Mouse (Mus musculus) hindlimb bud, embryonic 11.5 days (tissue): ENCODE results near the gene Spib.

ENCODE experiments used
- DNase-seq: peaks from one replicate; pipeline ENCODE4 v3.0.0-alpha.2; 2012; ENCODE audit warnings: low read depth, low spot score; ENCODE audit errors: extremely low spot score

Gene Spib

DNA sequence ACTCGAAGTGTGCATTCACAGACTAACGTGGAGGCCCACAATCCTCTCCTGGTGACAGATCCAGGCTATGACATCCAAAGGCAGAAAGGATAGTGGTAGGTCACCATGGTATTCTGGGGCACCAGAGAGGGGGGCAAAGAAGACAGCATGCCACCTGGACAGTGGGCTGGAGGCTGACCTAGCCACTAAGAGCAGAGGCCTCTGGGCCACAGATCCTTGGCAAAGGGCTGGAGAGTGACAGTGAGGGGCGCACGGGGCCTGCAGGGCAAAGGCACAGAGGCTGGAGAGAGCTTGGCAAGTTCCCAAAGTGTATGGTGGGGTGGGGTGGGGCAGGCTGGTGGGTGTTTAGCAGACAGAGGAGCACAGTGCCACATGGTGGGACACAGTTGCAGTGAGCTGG, 41.6 kb downstream of the Spib start:
- DNase-seq, result no peak

DNA sequence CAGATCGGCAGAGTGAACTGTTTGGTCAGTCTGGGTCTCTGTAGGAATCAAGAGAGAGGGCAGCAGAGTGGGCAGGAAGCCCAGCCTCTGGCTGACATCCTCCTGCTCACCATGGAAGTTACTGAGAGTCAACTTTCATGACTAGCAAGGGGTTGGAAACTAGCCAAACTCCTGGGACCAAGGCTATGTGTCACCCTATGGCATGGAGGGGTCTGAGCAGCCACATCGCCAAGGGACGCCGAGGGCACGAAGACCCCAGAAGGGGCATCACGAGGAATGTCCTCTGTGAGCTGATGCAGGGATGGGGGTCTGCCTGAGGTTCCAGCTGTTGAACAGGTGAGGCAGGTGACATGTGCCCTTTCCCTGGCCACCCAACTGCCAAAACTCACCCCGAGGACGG, 43.3 kb downstream of the Spib start:
- DNase-seq, result no peak

DNA sequence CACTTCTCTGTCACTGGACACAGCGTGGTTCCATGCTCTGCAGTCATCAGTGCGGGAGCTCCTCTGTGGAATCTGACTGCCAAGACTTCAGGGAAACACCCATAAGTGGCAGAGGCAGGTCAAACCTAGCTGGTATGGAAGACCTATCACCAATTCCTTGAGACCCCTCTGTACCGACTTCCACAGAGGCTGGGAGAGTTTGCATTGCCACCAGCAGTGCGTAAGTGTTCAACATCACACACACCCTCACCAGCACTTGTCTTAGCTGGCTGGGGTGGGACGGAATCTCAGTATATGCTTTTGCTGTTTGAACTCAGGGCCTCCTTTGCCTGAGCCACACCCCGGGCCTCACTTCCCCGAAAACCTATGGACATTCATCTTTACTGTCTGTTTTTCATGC, 43.9 kb downstream of the Spib start:
- no peak for DNase-seq

DNA sequence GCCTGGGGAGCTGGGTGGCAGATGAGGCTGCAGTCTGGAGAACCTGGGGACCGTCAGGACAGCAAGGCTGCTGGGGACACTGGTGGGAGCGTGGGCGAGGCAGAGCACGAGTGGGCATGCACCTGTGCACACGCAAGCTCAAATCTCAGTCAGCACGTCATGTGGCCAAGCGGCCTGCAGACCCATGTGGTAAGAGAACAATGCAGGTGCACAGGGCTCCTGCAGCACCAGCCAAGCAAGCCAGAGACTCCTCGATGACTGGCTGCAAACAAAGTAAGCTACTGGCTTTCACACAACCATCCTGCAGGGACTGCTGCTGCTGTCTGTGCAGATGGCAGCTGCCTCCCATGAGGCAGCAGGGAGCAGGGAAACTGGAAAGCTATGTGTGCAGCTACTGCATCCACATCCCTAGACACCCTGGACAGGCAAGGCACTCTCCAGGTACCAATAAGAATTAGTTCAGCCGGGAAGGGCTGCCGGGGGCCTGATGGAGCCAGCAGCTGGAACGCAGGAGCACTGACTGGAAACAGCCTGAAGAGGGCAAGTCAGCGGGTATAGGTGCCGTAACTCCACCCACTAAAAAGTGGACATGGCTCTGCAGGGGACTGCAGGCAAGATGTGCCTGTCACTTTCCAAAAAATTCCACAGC, 44.8 kb downstream of the Spib start:
- DNase-seq, result no peak

DNA sequence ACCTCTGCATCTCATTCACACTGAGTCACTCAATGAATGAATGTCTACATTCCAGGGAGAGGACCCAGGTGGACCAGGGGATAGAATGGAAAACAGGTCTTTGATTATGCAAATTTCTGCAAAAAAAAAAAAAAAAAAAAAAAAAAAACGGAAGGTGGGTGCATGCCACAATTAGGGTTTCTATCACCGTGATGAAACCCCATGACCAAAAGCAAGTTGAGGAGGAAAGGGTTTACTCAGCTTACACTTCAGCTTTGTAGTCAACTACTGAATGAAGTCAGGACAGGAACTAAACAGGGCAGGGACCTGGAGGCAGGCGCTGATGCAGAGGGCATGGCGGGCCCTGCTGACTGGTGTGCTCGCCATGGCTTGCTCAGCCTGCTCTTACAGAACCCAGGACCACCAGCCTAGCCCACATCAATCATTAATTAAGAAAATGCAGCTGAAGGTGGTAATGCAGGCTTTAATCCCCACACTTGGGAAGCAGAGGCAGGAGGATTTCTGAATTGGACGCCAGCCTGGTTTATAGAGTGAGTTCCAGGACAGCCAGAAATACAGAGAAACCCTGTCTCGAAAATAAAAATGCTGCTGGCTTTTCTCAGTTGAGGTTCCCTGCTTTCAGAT, 46.2 kb downstream of the Spib start:
- no peak for DNase-seq

DNA sequence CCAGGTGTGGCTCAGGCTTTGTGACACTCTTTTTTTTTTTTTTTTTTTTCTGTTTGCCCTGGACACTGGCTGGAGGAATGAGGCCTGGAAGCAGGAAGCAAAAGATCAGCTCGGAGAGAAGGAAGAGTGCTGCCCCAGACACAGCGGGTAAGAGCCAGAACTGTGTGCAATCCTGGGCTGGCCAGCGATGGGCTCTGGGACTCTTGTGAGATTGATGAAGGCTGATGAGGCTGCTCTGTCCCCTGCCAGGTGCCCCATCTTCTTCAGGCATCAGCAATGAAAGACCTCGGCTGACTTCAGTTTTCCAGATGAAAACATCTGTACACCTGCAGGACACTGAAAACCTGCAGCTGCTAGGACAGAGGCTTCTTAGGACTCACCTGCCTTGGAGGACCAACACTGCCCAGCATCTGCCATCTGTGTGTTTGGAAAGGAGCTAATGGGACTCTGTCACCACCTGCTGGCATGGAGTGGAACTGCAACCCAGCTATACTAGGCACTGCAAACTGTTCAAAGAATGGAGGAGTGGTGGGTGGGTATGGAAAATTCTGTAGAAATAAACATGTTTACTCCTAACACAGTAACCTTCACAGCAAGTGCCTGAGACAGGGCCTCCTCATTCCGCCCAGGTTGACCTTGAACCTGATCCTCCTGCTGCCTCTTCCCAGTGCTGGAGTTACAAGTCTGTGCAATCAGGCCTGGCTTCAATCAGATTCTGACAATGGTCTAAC, 46.9 kb downstream of the Spib start:
- DNase-seq, result peak; percentile 76

DNA sequence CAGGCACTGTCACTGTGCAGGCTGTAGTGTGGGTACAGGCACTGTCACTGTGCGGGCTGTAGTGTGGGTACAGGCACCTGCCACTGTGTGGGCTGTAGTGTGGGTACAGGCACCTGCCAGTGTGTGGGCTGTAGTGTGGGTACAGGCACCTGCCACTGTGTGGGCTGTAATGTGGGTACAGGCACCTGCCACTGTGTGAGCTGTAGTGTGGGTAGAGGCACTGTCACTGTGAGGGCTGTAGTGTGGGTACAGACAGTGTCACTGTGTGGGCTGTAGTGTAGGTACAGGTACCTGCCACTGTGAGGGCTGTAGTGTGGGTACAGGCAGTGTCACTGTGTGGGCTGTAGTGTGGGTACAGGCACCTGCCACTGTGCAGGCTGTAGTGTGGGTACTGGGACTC, 47.8 kb downstream of the Spib start:
- DNase-seq, result no peak

DNA sequence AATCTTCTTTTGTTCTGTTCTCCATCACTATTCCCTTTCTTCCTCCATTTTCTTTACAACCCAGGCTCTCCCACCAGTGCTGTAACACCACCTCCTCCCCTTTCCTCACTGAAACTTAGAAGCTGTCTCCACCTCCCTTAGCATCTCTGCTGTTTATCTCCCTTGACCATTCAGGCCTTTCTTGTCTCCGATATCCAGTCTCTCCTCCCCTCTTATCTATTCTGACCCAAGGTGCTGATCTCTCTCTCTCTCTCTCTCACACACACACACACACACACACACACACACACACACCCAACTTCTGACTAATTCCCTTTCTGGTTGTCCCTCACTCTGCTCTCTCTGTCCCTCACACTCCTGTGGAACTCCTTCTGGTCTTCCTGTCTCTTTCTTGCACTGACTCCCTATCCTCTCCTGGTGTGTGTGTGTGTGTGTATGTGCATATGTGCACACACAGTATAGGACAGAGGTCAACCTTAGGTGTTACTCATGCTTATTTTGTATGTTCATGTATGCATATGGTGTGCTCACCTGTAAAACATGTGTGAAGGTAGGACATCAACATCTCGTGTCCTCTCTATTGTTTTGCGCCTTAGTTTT, 48.9 kb downstream of the Spib start:
- DNase-seq, result no peak
